Mouse (Mus musculus) intestine, embryonic 15.5 days (tissue): Measurements from ENCODE around the gene Atxn2. TPM values are rescaled to one million over a fixed set of nuclear protein-coding genes. Genes with fewer than 3 reads are reported as not detected.

Experiments used
- ATAC-seq: fragments of 200-750 bp; cut with Nextera tagmentation; 2 replicates; pipeline ENCODE4 v1.8.0; 2017; ENCODE audit warnings: moderate TSS enrichment, moderate library complexity
- H3K27ac ChIP-seq: fragments of 300-500 bp; sonication (generic); 2 replicates; pipeline ENCODE4 v1.5.1; 2015; ENCODE audit warnings: mild to moderate bottlenecking, inconsistent platforms
- H3K27me3 ChIP-seq: fragments of 300-500 bp; sonication (generic); replicated peaks from 2 replicates; pipeline ENCODE4 v1.6.1; 2015; ENCODE audit warnings: inconsistent platforms
- H3K36me3 ChIP-seq: fragments of 300-500 bp; sonication (generic); 2 replicates; pipeline ENCODE4 v1.6.1; 2015; ENCODE audit warnings: inconsistent platforms
- H3K4me1 ChIP-seq: fragments of 300-500 bp; sonication (generic); replicated peaks from 2 replicates; pipeline ENCODE4 v1.6.1; 2015; ENCODE audit warnings: inconsistent platforms
- H3K4me2 ChIP-seq: fragments of 300-500 bp; sonication (generic); replicated peaks from 2 replicates; pipeline ENCODE4 v1.6.1; 2015; ENCODE audit warnings: mild to moderate bottlenecking, inconsistent platforms
- H3K4me3 ChIP-seq: fragments of 300-500 bp; sonication (generic); replicated peaks from 2 replicates; pipeline ENCODE4 v1.5.1; 2015; ENCODE audit warnings: inconsistent platforms
- H3K9ac ChIP-seq: fragments of 300-500 bp; sonication (generic); 2 replicates; pipeline ENCODE4 v1.6.1; 2015; ENCODE audit warnings: inconsistent platforms
- H3K9me3 ChIP-seq: fragments of 300-500 bp; sonication (generic); 2 replicates; pipeline ENCODE4 v1.6.1; 2016; ENCODE audit warnings: inconsistent platforms
- WGBS: fragments of 180-500 bp; shearing (Covaris S2); methylation state at CpG from one replicate; pipeline ENCODE4 v1.1.7; 2015; 5-methylcytosine and 5-hydroxymethylcytosine counted together
- polyA plus RNA-seq: library from polyadenylated mRNA; unstranded; fragments of >200 nt; fragmentation: Nextera tagmentation; extraction: Ambion mirVana; gene quantifications from 2 replicates; pipeline ENCODE4 v1.2.1, GENCODE M21; 2015

The Atxn2 gene
- polyA plus RNA-seq, 1 experiment from 2014 or later = 59.0 TPM

GRCm38 (mm10) chr5:121811485-121811931 lies 100.4 kb downstream of the Atxn2 start:
- Histone ChIP-seq H3K4me3 (no peak overlapping the region), H3K4me1 (0 out of 2 replicates have a peak, but pooled peaks cover 2% of the 10 kb centered on the region), H3K27ac (no peak overlapping the region), H3K9ac (no peak overlapping the region), H3K36me3 (peaks cover 24% of the 10 kb centered on the region), H3K4me2 (no peak overlapping the region), H3K9me3 (no peaks in the 10 kb centered on the region), H3K27me3 (no peaks in the 10 kb centered on the region)
- WGBS = 82% methylated on average over 5 of the region's 5 CpGs
- ATAC-seq = no peak

DNA sequence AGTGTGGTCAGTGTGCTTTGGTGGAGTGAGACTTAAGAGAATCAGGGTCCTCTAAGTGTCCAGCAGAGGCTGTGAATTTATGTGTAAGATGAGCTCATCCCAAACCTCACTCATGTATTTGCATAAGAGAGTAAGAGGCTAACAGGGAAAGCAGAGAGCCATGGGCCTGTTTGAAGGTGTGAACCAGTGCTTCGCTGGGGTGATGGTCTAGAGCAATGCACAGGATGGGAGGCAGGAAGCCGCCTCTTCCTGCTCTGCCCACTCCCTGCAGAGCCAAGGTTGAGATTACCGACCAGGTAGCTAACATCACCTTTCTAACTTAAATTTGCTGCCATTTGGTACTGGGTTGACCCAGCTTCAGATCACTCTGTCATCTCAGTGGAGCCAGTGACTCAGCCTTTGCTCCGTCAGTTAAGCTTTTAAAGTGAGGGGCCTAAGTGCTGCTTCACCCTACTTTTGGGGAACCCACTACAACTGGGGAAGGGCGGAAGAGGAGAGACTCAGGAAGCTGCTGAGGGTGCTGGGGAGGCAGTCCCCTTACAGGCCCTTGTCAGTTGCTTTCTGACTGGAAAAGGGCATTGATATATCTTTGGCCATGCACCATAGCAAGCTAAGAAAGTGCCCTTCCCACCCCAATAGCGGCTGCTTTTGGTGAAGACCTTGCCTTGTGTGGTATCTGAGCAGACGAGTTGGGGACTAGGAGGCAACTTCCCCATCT lies 101.5 kb downstream of the Atxn2 start:
- no peaks in the 10 kb centered on the region for H3K27me3 ChIP-seq
- peaks cover 33% of the 10 kb centered on the region for H3K36me3 ChIP-seq
- H3K4me2 ChIP-seq = no peak overlapping the region
- 86% methylated on average over 7 of the region's 7 CpGs for WGBS
- H3K9me3 ChIP-seq = no peaks in the 10 kb centered on the region
- ATAC-seq = no peak
- H3K27ac ChIP-seq = no peak overlapping the region
- H3K9ac ChIP-seq = no peak overlapping the region
- H3K4me1 ChIP-seq = 0 out of 2 replicates have a peak, but pooled peaks cover 2% of the 10 kb centered on the region
- no peak overlapping the region for H3K4me3 ChIP-seq

- ATAC-seq = no peak
- Histone ChIP-seq H3K27me3 (no peaks in the 10 kb centered on the region), H3K4me1 (0 out of 2 replicates have a peak, but pooled peaks cover 2% of the 10 kb centered on the region), H3K27ac (no peak overlapping the region), H3K9ac (no peak overlapping the region), H3K9me3 (no peaks in the 10 kb centered on the region), H3K36me3 (peaks cover 43% of the 10 kb centered on the region), H3K4me3 (no peak overlapping the region), H3K4me2 (no peak overlapping the region)
- 91% methylated on average over 10 of the region's 10 CpGs for WGBS
Observed at GRCm38 (mm10) chr5:121813744-121814143, 102.6 kb downstream of the Atxn2 start.

DNA sequence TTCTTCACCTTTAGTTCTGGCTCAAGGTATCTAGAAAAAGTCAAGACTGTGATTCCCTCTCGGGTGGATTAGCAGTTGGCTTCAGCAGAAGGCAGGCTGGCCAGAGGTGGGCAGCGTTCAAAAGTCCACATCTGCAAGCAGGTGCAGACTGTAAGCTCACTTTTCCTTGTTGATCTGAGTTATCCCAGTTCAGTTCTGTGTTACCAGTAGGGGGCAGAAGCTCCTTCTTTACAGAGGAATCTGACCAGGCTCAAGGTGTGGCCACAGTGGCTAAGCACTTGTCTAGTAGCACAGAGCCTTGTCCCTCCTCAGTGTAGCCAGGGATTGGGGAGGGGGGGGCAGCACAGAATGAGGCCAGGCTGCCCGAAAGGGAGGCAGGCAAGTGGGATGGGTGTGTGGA lies 103.9 kb downstream of the Atxn2 start:
- 53% methylated on average over 3 of the region's 3 CpGs for WGBS
- H3K9me3 ChIP-seq = no peaks in the 10 kb centered on the region
- H3K36me3 ChIP-seq = peaks cover 51% of the 10 kb centered on the region

GRCm38 (mm10) chr5:121815867-121816380 lies 104.8 kb downstream of the Atxn2 start:
- Histone ChIP-seq H3K27ac (no peak overlapping the region), H3K4me3 (no peak overlapping the region), H3K4me2 (no peak overlapping the region), H3K9me3 (no peaks in the 10 kb centered on the region), H3K9ac (no peak overlapping the region), H3K36me3 (peaks cover 55% of the 10 kb centered on the region), H3K4me1 (0 out of 2 replicates have a peak, but pooled peaks cover 2% of the 10 kb centered on the region), H3K27me3 (no peaks in the 10 kb centered on the region)
- no peak for ATAC-seq
- 78% methylated on average over 8 of the region's 8 CpGs for WGBS

More for the DNA sequence above, 103.9 kb downstream of the Atxn2 start:
- Histone ChIP-seq H3K9ac (no peak overlapping the region), H3K4me2 (no peak overlapping the region), H3K27me3 (no peaks in the 10 kb centered on the region), H3K4me3 (no peak overlapping the region), H3K4me1 (0 out of 2 replicates have a peak, but pooled peaks cover 2% of the 10 kb centered on the region), H3K27ac (no peak overlapping the region)
- peak; percentile 67 for ATAC-seq

- Histone ChIP-seq H3K36me3 (peaks cover 54% of the 10 kb centered on the region), H3K4me2 (no peak overlapping the region), H3K27me3 (no peaks in the 10 kb centered on the region), H3K27ac (no peak overlapping the region), H3K4me1 (0 out of 2 replicates have a peak, but pooled peaks cover 2% of the 10 kb centered on the region), H3K9me3 (no peaks in the 10 kb centered on the region), H3K4me3 (no peak overlapping the region), H3K9ac (no peak overlapping the region)
- no peak for ATAC-seq
- 91% methylated on average over 2 of the region's 2 CpGs for WGBS
Observed at GRCm38 (mm10) chr5:121816611-121817010, 105.5 kb downstream of the Atxn2 start.

DNA sequence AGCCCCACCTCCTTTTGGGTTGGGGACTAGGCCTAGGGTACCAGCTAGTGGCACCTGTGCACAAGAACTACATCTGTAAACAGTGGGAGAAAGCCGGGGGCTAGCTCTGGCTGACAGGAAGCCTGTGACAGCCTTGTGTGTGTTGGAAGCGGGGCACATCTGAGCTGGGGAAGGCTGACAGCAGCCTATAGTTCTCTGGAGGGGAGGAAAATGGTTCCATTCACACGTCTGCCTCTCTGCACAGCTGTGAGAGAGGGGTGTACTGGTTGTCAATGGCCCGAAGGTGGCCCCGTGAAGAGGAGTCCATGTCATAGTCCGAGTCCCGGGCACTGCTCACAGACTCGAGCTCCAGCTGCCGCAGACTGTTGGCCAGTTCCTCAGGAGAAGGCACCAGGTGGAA lies 106.4 kb downstream of the Atxn2 start:
- Histone ChIP-seq H3K9ac (no peak overlapping the region), H3K4me1 (0 out of 2 replicates have a peak, but pooled peaks cover 2% of the 10 kb centered on the region), H3K4me3 (no peak overlapping the region), H3K9me3 (no peaks in the 10 kb centered on the region), H3K4me2 (no peak overlapping the region), H3K27me3 (no peaks in the 10 kb centered on the region), H3K27ac (no peak overlapping the region), H3K36me3 (peaks cover 45% of the 10 kb centered on the region)
- 85% methylated on average over 9 of the region's 9 CpGs for WGBS
- no peak for ATAC-seq

- no peak overlapping the region for H3K4me2 ChIP-seq
- H3K4me3 ChIP-seq = no peak overlapping the region
- no peak for ATAC-seq
- 0 out of 2 replicates have a peak, but pooled peaks cover 2% of the 10 kb centered on the region for H3K4me1 ChIP-seq
- H3K9ac ChIP-seq = no peak overlapping the region
- 92% methylated on average over 7 of the region's 7 CpGs for WGBS
- H3K36me3 ChIP-seq = peaks cover 40% of the 10 kb centered on the region
- H3K27me3 ChIP-seq = no peaks in the 10 kb centered on the region
- H3K9me3 ChIP-seq = no peaks in the 10 kb centered on the region
- H3K27ac ChIP-seq = no peak overlapping the region
Observed at GRCm38 (mm10) chr5:121818401-121818800, 107.3 kb downstream of the Atxn2 start.

DNA sequence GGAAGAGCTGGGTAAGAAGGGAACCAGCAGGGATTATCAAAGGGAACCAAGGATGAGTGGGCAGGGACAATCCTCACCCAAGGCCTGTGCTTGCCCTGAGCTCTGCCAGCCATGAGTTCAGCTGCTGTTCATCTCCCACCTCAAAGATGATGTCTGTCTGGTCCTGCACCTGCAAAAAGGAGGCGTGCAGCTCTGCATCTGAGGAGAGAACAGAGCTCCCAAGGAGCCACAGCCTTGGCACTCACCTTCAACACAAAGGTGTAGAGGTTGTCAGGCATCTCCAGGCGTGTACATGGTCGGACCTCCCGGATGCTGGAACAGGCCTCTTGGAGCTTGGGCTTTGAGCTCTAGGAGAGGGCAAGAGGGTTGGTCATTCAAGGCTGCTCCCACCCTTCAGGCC lies 107.7 kb downstream of the Atxn2 start:
- Histone ChIP-seq H3K9me3 (no peaks in the 10 kb centered on the region), H3K4me2 (no peak overlapping the region), H3K9ac (no peak overlapping the region), H3K4me1 (0 out of 2 replicates have a peak, but pooled peaks cover 2% of the 10 kb centered on the region), H3K27ac (no peak overlapping the region), H3K36me3 (peaks cover 39% of the 10 kb centered on the region), H3K4me3 (no peak overlapping the region), H3K27me3 (no peaks in the 10 kb centered on the region)
- WGBS = 87% methylated on average over 4 of the region's 4 CpGs
- no peak for ATAC-seq

- no peak overlapping the region for H3K4me2 ChIP-seq
- no peak overlapping the region for H3K27ac ChIP-seq
- WGBS = 92% methylated on average over 5 of the region's 5 CpGs
- H3K9ac ChIP-seq = no peak overlapping the region
- H3K4me3 ChIP-seq = no peak overlapping the region
- H3K9me3 ChIP-seq = no peaks in the 10 kb centered on the region
- no peak for ATAC-seq
- H3K27me3 ChIP-seq = no peaks in the 10 kb centered on the region
- 0 out of 2 replicates have a peak, but pooled peaks cover 8% of the 10 kb centered on the region for H3K4me1 ChIP-seq
- peaks cover 39% of the 10 kb centered on the region for H3K36me3 ChIP-seq
Observed at GRCm38 (mm10) chr5:121819559-121819958, 108.4 kb downstream of the Atxn2 start.

DNA sequence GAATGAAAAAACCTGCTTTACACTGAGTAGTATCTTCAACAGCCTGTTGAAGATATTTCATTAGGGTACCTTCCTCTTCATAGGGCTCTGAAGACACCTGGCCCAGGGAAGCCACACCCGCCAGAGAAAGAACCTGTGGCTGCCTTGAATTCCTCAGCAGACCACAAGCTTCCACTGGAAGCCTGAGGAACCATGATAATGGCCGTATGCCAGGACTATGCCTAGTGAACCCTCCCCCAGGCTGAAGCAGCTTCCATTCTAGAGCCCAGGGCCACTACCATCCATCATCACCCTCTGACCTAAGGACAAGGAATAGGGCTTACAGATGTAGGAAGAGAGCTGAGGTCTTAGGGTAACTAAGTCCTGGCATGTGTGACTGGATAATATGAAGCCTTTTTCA lies 109.0 kb downstream of the Atxn2 start:
- H3K27ac ChIP-seq = no peak overlapping the region
- no peaks in the 10 kb centered on the region for H3K27me3 ChIP-seq
- 75% methylated on average over 2 of the region's 2 CpGs for WGBS
- no peaks in the 10 kb centered on the region for H3K9me3 ChIP-seq
- ATAC-seq = no peak
- H3K9ac ChIP-seq = no peak overlapping the region
- H3K36me3 ChIP-seq = peaks cover 37% of the 10 kb centered on the region
- no peak overlapping the region for H3K4me3 ChIP-seq
- 0 out of 2 replicates have a peak, but pooled peaks cover 7% of the 10 kb centered on the region for H3K4me1 ChIP-seq
- H3K4me2 ChIP-seq = no peak overlapping the region

GRCm38 (mm10) chr5:121820657-121821056 lies 109.5 kb downstream of the Atxn2 start:
- Histone ChIP-seq H3K27ac (no peak overlapping the region), H3K36me3 (peaks cover 37% of the 10 kb centered on the region), H3K27me3 (no peaks in the 10 kb centered on the region), H3K4me2 (no peak overlapping the region), H3K9ac (no peak overlapping the region), H3K9me3 (no peaks in the 10 kb centered on the region), H3K4me3 (no peak overlapping the region), H3K4me1 (0 out of 2 replicates have a peak, but pooled peaks cover 7% of the 10 kb centered on the region)
- 79% methylated on average over 3 of the region's 3 CpGs for WGBS
- ATAC-seq = no peak; the same call in 1 of the 2 replicates
